Mouse (Mus musculus): ENCODE measurements at regions not wholly inside any gene's neighbourhood (a gene's known extent, or its start where the extent isn't known, plus 50 kb on each side); places are given as distances from the start of the nearest gene placed in this dataset.
A peak's percentile ranks its signal among the peaks of the same experiment; 100 is the strongest.

DNA sequence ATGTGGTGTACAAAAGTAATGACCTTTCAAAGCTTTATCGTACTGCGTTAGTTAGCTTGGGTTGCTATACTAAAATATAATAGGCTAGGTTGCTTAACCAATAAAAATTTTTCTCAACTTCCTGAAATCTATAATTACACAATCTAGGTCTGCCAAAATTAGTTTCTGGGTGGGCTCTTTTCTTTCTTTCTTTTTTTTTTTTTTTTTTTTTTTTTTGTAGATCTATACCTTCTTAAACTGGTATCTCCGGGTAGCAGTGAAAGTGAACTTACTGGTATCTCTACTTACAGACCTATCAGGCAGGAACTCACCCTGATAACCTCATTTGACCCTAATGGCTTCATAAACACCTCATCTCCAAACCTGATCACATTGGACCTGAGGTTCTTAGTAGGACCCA lies 193.4 kb upstream of the Cpeb2 start:
- Histone ChIP-seq H3K27me3 (ENCODE audit: control insufficient read depth, insufficient read depth, insufficient read length) (no peaks in the 10 kb centered on the region), H3K4me2 (ENCODE audit: low read depth) (no peak overlapping the region), H3K36me3 (ENCODE audit: control insufficient read depth, insufficient read depth) (no peaks in the 10 kb centered on the region), H3K79me2 (ENCODE audit: control insufficient read depth, insufficient read depth) (no peaks in the 10 kb centered on the region), H3K4me3 (no peak overlapping the region), H3ac (ENCODE audit: control insufficient read depth, insufficient read length) (no peak overlapping the region)
- TF ChIP-seq MYOD1 (IDR thresholded peaks at IDR 0.05; ENCODE audit: control insufficient read depth in 1 of 3, insufficient read length in 2 of 3, low read depth in 2 of 3) (no peak), SRF (IDR thresholded peaks at IDR 0.05; ENCODE audit: control insufficient read depth, insufficient read length, low read depth) (no peak), USF1 (IDR thresholded peaks at IDR 0.05; ENCODE audit: low read depth) (no peak), TCF12 (IDR thresholded peaks at IDR 0.05; ENCODE audit: insufficient read depth, poor library complexity, severe bottlenecking) (no peak)

DNA sequence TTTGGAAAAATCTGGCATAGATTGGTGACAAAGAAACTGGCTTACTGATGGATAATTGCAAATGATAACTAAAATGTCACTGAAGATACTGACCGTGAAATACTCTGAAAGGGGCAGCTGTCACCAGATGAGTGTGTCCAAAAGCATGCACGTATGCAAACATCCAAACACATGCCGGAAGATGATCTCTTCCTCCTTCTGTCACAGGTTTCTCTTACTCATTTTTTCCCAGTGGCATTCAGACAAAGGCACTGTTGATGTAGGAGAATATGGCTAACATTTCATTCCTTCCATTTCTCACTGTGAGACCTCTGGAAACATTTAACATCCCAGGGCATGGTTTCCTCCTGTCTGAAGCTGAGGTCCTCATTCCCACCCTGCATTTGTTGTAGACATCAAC lies 190.4 kb upstream of the Cpeb2 start:
- no peak overlapping the region for H3K4me3 ChIP-seq
- H3K27me3 ChIP-seq (ENCODE audit: control insufficient read depth, insufficient read depth, insufficient read length): no peaks in the 10 kb centered on the region
- TF ChIP-seq REST (IDR thresholded peaks at IDR 0.05; ENCODE audit: insufficient read depth, insufficient read length) (no peak), MYOD1 (IDR thresholded peaks at IDR 0.05; ENCODE audit: control insufficient read depth in 1 of 3, insufficient read length in 2 of 3, low read depth in 2 of 3) (peak in 1 of 3 experiments; percentile 36), E2F4 (IDR thresholded peaks at IDR 0.05; ENCODE audit: insufficient read depth) (no peak), MAX (IDR thresholded peaks at IDR 0.05; ENCODE audit: low read depth) (no peak)
- no peak overlapping the region for H3K4me2 ChIP-seq (ENCODE audit: low read depth)
- no peaks in the 10 kb centered on the region for H3K36me3 ChIP-seq (ENCODE audit: control insufficient read depth, insufficient read depth)
- no peak overlapping the region for H3ac ChIP-seq (ENCODE audit: control insufficient read depth, insufficient read length)
- H3K79me2 ChIP-seq (ENCODE audit: control insufficient read depth, insufficient read depth): no peaks in the 10 kb centered on the region

DNA sequence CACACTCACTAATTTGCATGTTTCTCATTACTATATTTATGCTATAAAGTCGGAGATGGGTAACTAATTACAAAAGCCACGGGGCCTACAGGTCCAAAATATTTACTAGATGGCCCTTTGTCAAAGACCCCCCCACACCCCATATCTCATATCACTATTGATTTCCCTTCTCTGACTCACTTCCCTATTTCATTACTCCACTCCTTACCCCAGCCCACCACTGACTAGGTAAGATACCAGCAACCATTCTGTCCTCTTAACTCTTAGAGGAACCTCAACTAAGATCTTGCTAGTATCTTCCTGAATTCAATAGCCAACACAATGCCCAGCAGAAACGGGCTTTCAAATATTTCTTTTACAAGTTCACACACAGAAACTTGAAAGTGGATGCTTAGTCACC lies 187.1 kb upstream of the Cpeb2 start:
- Histone ChIP-seq H3ac (ENCODE audit: control insufficient read depth, insufficient read length) (no peak overlapping the region), H3K4me2 (ENCODE audit: low read depth) (no peak overlapping the region), H3K27me3 (ENCODE audit: control insufficient read depth, insufficient read depth, insufficient read length) (no peaks in the 10 kb centered on the region), H3K4me3 (no peak overlapping the region), H3K36me3 (ENCODE audit: control insufficient read depth, insufficient read depth) (no peaks in the 10 kb centered on the region), H3K79me2 (ENCODE audit: control insufficient read depth, insufficient read depth) (no peaks in the 10 kb centered on the region)
- TF ChIP-seq E2F4 (IDR thresholded peaks at IDR 0.05; ENCODE audit: insufficient read depth) (no peak), MYOG (IDR thresholded peaks at IDR 0.05; ENCODE audit: control insufficient read depth in 1 of 3, insufficient read depth in 1 of 3, insufficient read length in 2 of 3, low read depth in 2 of 3) (no peak), POLR2A (IDR thresholded peaks at IDR 0.05; ENCODE audit: insufficient read length, low read depth) (no peak), REST (IDR thresholded peaks at IDR 0.05; ENCODE audit: insufficient read depth, insufficient read length) (no peak), USF1 (IDR thresholded peaks at IDR 0.05; ENCODE audit: low read depth) (no peak), MYOD1 (IDR thresholded peaks at IDR 0.05; ENCODE audit: control insufficient read depth in 1 of 3, insufficient read length in 2 of 3, low read depth in 2 of 3) (no peak), MAX (IDR thresholded peaks at IDR 0.05; ENCODE audit: low read depth) (no peak), CEBPB (IDR thresholded peaks at IDR 0.05; ENCODE audit: insufficient read depth, poor library complexity, severe bottlenecking) (no peak), TCF3 (IDR thresholded peaks at IDR 0.05; ENCODE audit: insufficient read length, low read depth) (no peak)

DNA sequence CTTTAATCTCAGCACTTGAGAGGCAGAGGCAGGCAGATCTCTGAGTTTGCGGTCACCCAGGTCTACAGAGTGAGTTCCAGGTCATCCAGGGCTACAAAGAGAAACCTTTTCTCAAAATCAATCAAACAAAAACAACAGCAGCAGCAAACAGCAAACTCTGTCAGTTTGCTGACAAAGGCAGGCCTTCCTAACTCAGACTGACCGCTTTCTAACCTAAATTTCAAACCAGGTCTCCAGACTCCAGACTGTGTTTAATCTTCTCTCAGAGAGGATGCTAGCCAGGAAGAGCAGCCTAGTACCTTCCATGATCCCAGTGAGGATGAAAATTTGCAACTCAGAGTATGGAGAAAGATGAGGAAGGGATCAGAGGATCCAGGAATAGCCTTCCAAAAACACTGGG lies 185.7 kb upstream of the Cpeb2 start:
- H3K79me2 ChIP-seq (ENCODE audit: control insufficient read depth, insufficient read depth): no peaks in the 10 kb centered on the region
- no peak overlapping the region for H3K4me3 ChIP-seq
- no peak overlapping the region for H3K4me2 ChIP-seq (ENCODE audit: low read depth)
- H3ac ChIP-seq (ENCODE audit: control insufficient read depth, insufficient read length): no peak overlapping the region
- no peaks in the 10 kb centered on the region for H3K27me3 ChIP-seq (ENCODE audit: control insufficient read depth, insufficient read depth, insufficient read length)
- no peaks in the 10 kb centered on the region for H3K36me3 ChIP-seq (ENCODE audit: control insufficient read depth, insufficient read depth)
- TF ChIP-seq E2F4 (IDR thresholded peaks at IDR 0.05; ENCODE audit: insufficient read depth) (no peak), CEBPB (IDR thresholded peaks at IDR 0.05; ENCODE audit: insufficient read depth, poor library complexity, severe bottlenecking) (no peak), TCF3 (IDR thresholded peaks at IDR 0.05; ENCODE audit: insufficient read length, low read depth) (no peak)

GRCm38 (mm10) chr5:43048196-43049050 lies 184.5 kb upstream of the Cpeb2 start:
- Histone ChIP-seq H3K79me2 (ENCODE audit: control insufficient read depth, insufficient read depth) (no peaks in the 10 kb centered on the region), H3K36me3 (ENCODE audit: control insufficient read depth, insufficient read depth) (no peaks in the 10 kb centered on the region), H3ac (ENCODE audit: control insufficient read depth, insufficient read length) (no peak overlapping the region), H3K27me3 (ENCODE audit: control insufficient read depth, insufficient read depth, insufficient read length) (no peaks in the 10 kb centered on the region), H3K4me3 (no peak overlapping the region), H3K4me2 (ENCODE audit: low read depth) (peak overlapping the region; percentile 19)
- peak in 1 of 3 experiments; percentile 21 for TF ChIP-seq MYOD1 (IDR thresholded peaks at IDR 0.05; ENCODE audit: control insufficient read depth in 1 of 3, insufficient read length in 2 of 3, low read depth in 2 of 3)
- TF ChIP-seq POLR2A (IDR thresholded peaks at IDR 0.05; ENCODE audit: insufficient read length, low read depth): no peak
